Mouse (Mus musculus): ENCODE measurements around the gene Ugt1a5.
"Not testable (repeated sequence)": the region's sequence is repeated elsewhere in the genome, so short reads cannot be mapped to it uniquely, and the experiment has no call there.

The Ugt1a5 gene

DNA sequence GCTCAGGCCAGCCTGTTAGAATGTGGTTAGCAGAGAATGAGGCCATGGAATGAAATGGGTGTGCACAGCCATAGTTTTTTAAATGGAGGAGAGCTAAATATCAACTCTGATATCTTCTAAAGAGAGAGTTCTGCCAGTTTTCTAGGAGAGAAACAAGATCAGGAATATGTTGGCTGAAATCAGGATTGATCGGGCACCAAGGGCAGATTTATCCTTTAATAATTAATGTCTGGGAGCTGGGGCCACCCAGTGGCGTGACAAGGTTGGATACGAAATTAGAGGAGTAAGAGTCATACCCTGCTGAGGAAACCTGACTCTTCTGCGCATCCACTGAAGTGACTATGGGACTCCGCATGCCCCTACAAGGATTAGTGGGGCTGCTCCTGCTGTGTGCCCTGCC is at the start of gene Ugt1a5:
TSS of gene Ugt1a5 (plus strand) at position 302 of the 400 bp plus-strand sequence.
- in situ Hi-C loops (cut with MboI, MseI), result no loop called here

- in situ Hi-C loops (cut with MboI, MseI), result not testable (repeated sequence)
Measured at GRCm38 (mm10) chr1:88120550-88120949, 45.3 kb upstream of the Ugt1a5 start.

DNA sequence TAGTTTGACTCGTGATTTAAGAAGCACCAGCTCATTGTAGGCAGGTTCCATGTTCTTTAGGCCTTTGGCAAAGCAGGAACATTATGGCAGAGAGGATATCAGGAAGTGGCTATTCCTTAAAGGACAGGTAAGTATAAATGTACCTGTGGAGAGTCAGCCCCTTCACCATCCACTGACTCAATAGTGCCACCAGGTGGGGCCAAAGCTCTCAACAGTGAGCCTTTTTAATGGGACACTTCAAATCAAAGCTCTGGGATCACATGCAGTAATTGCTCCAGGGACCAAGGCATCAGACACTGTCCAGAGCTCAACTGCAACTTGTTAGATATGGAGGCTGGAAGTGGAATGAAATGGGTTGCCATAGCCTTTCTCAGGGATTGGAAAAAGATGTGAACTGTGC is 44.3 kb upstream of the Ugt1a5 start:
- in situ Hi-C loops (cut with MboI, MseI), result not testable (repeated sequence)

- in situ Hi-C loops (cut with MboI, MseI), result not testable (repeated sequence)
Measured at GRCm38 (mm10) chr1:88125827-88126360, 39.9 kb upstream of the Ugt1a5 start.

- in situ Hi-C loops (cut with MboI, MseI), result not testable (repeated sequence)
Measured at GRCm38 (mm10) chr1:88129091-88129490, 36.7 kb upstream of the Ugt1a5 start.

GRCm38 (mm10) chr1:88130223-88130622 is 35.6 kb upstream of the Ugt1a5 start:
- in situ Hi-C loops (cut with MboI, MseI), result not testable (repeated sequence)

DNA sequence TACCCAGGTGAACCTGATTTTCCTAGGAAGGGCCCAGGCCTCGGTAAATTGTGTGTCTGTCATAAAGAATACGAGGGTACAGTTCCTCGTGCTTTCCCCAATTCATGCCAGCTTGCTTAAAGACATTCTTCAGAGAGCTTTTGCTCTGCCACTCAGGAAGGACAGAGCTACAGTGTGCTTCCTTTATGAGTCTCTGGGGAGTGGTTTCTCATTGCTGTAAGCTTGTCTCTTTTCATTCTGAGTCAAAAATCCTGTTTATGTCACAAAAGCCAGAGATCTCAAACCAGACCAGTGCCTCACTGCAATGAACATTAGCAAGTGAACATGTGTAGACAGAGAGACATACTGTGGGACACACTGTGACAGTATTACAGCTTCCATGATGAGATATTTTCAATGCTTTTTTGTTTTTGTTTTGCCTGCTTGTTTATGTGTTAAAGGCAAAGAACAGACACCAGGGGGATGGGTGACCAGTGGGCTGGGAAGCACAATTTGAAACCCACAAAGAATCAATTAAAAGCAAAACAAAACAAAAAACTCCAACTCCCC is 31.8 kb upstream of the Ugt1a5 start:
- in situ Hi-C loops (cut with MboI, MseI), result no loop called here

DNA sequence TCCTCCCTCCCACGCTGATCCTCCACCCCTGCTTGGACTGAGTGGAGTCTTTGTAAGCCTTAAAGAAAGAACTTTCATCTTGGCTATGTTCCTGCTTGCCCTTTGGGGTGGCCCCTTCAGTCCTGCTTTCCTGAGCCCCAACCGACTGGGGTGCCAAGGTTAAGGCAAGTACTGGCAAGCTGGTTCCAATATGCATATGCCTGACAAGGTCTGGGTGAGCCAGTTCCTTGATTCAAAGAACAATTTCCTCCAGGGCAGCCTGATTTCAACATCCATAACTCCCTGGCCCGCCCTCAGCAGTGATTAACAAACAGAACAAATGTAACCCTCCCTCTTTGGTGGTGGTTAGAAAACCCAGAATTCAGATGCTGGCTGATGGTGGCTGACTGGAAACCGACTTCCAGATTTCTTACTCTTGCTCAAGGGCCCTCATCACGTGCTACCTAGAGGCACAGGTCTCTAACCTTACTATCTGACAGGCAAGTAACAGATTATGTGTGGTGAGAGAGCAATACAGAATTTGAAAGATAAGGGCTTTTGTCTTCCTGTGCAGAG is 31.3 kb upstream of the Ugt1a5 start, which contains the start of gene Ugt1a6a:
TSS of gene Ugt1a6a (plus strand) at position 353 of the 555 bp plus-strand sequence.
- in situ Hi-C loops (cut with MboI, MseI), result loop anchor here (5.0 kb wide), 1 partner anchor 32 kb away; the partner anchor contains the start of gene Ugt1a6b

GRCm38 (mm10) chr1:88135229-88135904 is 30.4 kb upstream of the Ugt1a5 start:
- in situ Hi-C loops (cut with MboI, MseI), result loop anchor here (5.0 kb wide), 1 partner anchor 33 kb away; the partner anchor contains the start of gene Ugt1a6b

GRCm38 (mm10) chr1:88136646-88137045 is 29.2 kb upstream of the Ugt1a5 start:
- in situ Hi-C loops (cut with MboI, MseI), result loop anchor here (5.0 kb wide), 1 partner anchor 34 kb away; the partner anchor contains the start of gene Ugt1a6b

GRCm38 (mm10) chr1:88137264-88137663 is 28.5 kb upstream of the Ugt1a5 start:
- in situ Hi-C loops (cut with MboI, MseI), result loop anchor here (5.0 kb wide), 1 partner anchor 35 kb away; the partner anchor contains the start of gene Ugt1a6b

GRCm38 (mm10) chr1:88138145-88138544 is 27.7 kb upstream of the Ugt1a5 start:
- in situ Hi-C loops (cut with MboI, MseI), result loop anchor here (5.0 kb wide), 1 partner anchor 36 kb away; the partner anchor contains the start of gene Ugt1a6b

DNA sequence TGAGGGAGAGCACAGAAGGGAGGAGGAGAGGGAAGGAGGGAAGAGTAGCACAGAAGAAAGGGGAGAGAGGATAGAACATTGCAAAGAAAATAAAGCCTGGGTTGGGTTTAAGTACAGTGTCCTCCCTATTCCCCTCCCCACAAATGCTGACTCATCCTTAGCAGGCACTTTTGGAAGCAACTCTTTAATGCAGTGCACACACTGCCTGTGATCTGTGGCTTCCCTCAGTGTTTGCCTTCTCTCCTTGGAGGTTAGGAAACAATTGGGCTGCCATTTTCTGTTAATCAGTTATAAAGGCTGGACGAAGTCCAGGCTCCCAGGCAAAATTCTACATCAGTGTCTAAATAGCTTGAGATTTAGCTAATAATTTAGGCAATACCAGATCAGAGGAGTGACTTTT is 25.3 kb upstream of the Ugt1a5 start:
- in situ Hi-C loops (cut with MboI, MseI), result loop anchor here (10.0 kb wide), 1 partner anchor 144 kb away; no protein-coding TSS in a partner anchor

DNA sequence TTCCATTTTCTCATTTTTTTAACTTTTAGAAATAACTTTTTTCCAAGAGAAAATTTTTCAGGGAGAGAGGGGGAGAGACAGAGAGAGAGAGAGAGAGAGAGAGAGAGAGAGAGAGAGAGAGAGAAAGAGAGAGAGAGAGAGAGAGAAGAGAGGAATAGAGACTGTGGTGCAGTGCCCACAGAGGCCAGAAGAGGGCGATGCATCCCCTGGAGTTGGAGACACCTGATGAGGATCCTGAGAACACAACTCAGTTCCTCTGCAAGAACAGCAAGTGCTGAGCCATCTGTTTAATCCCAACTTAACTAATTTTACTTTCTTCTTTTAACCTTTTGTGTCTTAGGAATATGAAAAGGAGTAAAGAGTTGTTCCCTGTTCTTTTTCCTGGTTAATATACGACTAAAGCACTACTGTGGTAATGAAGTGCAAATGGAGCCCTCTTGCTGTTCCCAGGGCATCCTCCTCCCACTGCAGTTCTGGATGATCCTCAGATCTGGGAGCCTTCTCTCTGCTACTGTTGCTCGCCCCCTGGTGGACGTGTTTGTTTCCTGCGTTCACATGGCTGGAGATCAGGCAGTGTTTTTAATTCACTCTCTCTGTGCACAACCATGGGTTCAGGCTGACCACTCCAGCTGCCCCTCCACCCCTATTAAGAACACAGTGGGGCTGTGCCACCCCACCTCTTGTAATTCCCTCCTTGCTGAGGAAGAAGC is 21.7 kb upstream of the Ugt1a5 start:
- in situ Hi-C loops (cut with MboI, MseI), result loop anchor here (10.0 kb wide), 1 partner anchor 141 kb away; no protein-coding TSS in a partner anchor

- in situ Hi-C loops (cut with MboI, MseI), result loop anchor here (10.0 kb wide), 1 partner anchor 140 kb away; no protein-coding TSS in a partner anchor
Measured at GRCm38 (mm10) chr1:88145278-88145677, 20.5 kb upstream of the Ugt1a5 start.

GRCm38 (mm10) chr1:88150133-88150532 is 15.7 kb upstream of the Ugt1a5 start:
- in situ Hi-C loops (cut with MboI, MseI), result not testable (repeated sequence)

- in situ Hi-C loops (cut with MboI, MseI), result no loop called here
Measured at GRCm38 (mm10) chr1:88158430-88158829, 7.4 kb upstream of the Ugt1a5 start.

GRCm38 (mm10) chr1:88172190-88172589 is 6.4 kb downstream of the Ugt1a5 start:
- in situ Hi-C loops (cut with MboI, MseI), result not testable (repeated sequence)

- in situ Hi-C loops (cut with MboI, MseI), result loop anchor here (10.0 to 25.0 kb wide), 2 partner anchors 1435 to 2008 kb away; no protein-coding TSS in a partner anchor
Measured at GRCm38 (mm10) chr1:88179657-88180056, 13.8 kb downstream of the Ugt1a5 start.

DNA sequence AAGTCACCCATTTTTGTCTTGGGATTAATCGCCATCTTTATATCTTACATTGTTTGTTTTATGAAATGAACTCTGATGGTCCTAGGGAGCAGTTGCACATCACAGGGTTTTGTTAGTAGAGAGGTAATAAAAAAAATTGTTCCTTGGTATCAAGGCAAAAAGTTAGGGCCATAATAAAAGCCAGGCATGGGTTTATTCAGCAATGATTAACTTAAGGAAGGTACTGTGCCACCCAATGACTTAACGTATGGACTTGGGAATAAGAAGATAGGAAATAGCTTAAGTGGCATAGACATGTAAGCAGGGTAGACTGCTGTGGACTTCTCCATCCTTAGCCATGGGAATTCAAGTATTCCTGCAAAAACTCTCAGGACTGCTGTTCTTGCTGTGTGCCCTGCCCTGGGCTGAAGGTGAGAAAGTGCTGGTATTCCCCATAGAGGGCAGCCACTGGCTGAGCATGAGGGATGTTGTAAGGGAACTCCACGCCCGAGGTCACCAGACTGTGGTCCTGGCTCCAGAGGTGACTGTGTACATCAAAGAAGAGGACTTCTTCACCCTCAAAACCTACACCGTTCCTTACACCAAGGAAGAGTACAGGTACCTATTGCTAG is 20.6 kb downstream of the Ugt1a5 start:
- in situ Hi-C loops (cut with MboI, MseI), result loop anchor here (10.0 to 25.0 kb wide), 2 partner anchors 1428 to 2001 kb away; no protein-coding TSS in a partner anchor

DNA sequence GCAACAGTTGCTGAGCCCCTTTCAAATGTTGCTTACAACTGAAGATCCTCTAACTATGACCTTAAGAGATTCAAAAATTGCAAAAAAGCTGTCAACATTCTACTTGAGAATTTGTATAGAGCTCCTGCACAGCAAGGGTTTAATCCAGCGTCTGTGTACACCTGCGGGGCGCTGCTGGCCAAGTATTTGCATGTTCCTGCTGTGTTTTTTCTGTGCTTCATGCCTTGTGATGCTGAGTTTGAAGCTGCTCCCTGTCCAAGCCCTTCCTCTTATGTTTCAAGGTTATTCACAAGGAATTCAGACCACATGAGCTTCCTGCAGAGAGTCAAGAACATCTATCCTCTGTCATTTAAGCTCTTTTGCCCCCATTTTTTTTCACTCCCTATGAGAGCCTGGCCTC is 26.3 kb downstream of the Ugt1a5 start:
- in situ Hi-C loops (cut with MboI, MseI), result loop anchor here (5.0 to 25.0 kb wide), 2 partner anchors 460 to 1995 kb away; no protein-coding TSS in a partner anchor
